Mouse (Mus musculus) spleen, adult 2 months (tissue): ENCODE results near the gene Ccdc148.

ENCODE experiments used
- CTCF ChIP-seq: fragments of 200-500 bp; IDR thresholded peaks from 2 replicates; pipeline ENCODE4 v1.5.1; 2011; ENCODE audit warnings: mild to moderate bottlenecking, inconsistent platforms; ENCODE audit not compliant: insufficient read depth, insufficient read length, insufficient replicate concordance; ENCODE audit errors: extremely low read depth
- POLR2A ChIP-seq: fragments of 200-500 bp; IDR thresholded peaks from 2 replicates; pipeline ENCODE4 v1.6.1; 2011; ENCODE audit warnings: low read depth, low read length, inconsistent platforms

- TF ChIP-seq CTCF (no peak), POLR2A (no peak)
These were observed 40.0 kb upstream of the Ccdc148 start for GRCm38 (mm10) chr2:59200511-59200910.
